Mouse (Mus musculus): Measurements from ENCODE around the gene Slc35f1.

GRCm38 (mm10) chr10:53087811-53088210 lies 397.5 kb downstream of the Slc35f1 start:
- TF ChIP-seq CTCF (IDR thresholded peaks at IDR 0.05; ENCODE audit: borderline replicate concordance, extremely low read depth, insufficient read depth, insufficient read length): peak; percentile 16; the same call in 1 of the 2 replicates
- TF ChIP-seq POLR2A (IDR thresholded peaks at IDR 0.05; ENCODE audit: borderline replicate concordance, extremely low read depth, insufficient read depth, insufficient read length, poor library complexity, severe bottlenecking): no peak
